Mouse (Mus musculus): ENCODE measurements around the gene Glrx5. TPM values are rescaled to one million over a fixed set of nuclear protein-coding genes. Genes with fewer than 3 reads are reported as not detected.

Glrx5 gene
- 146 and 148 TPM in 2 replicates for polyA plus RNA-seq (2015; fragmentation: Nextera tagmentation; extraction: Ambion mirVana)

- no peaks in the 10 kb centered on the region for H3K27me3 ChIP-seq
- H3K27ac ChIP-seq, result peak within 1 kb of the TSS; percentile 63; the same call in 1 of the 2 replicates
- H3K9me3 ChIP-seq, result no peaks in the 10 kb centered on the region
- WGBS, result under 1% methylated on average over 67 of the region's 72 CpGs
- peak within 1 kb of the TSS; percentile 89 for H3K9ac ChIP-seq
- peak within 1 kb of the TSS; percentile 93 for H3K4me2 ChIP-seq (replicated peaks)
- peak; percentile 99 for ATAC-seq (ENCODE audit: low FRiP score, low read depth)
- peak within 1 kb of the TSS; percentile 74 for H3K4me3 ChIP-seq
- H3K36me3 ChIP-seq, result peaks cover 22% of the 10 kb centered on the region
- peaks cover 41% of the 10 kb centered on the region for H3K4me1 ChIP-seq
Measured at GRCm38 (mm10) chr12:105032147-105032831, at the start of gene Glrx5. TSS of gene Glrx5 (plus strand) at chr12:105032688.

- Histone ChIP-seq H3K9me3 (no peaks in the 10 kb centered on the region; the same call in 1 of the 2 replicates), H3K36me3 (no peaks in the 10 kb centered on the region), H3K4me1 (peaks cover 21% of the 10 kb centered on the region), H3K4me3 (no peak overlapping the region), H3K27me3 (no peaks in the 10 kb centered on the region), H3K9ac (no peak overlapping the region), H3K27ac (no peak overlapping the region), H3K4me2 (replicated peaks) (no peak overlapping the region)
- WGBS, result 20% methylated on average over 7 of the region's 7 CpGs
- no peak for ATAC-seq (ENCODE audit: low FRiP score, low read depth)
Measured at GRCm38 (mm10) chr12:104983476-104983875, 49.0 kb upstream of the Glrx5 start.

DNA sequence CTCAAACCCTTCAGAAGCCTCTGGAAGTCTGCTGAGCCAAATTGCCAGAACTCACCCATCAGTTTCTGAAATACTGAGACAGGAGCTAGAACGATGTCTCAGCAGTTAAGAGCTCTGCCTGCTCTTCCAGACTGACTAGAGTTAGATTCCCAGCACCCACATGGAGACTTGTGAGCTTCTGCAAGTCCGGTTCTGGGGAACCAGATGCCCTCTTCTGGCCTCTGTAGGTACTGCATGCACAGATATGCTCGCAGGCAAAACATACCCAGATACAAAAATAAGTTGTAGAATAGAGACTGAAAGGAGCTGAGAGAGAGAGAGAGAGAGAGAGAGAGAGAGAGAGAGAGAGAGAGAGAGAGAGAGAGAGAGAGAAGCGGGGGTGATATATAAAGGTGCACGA lies 47.4 kb upstream of the Glrx5 start:
- H3K9ac ChIP-seq, result no peak overlapping the region
- H3K27ac ChIP-seq, result no peak overlapping the region
- no peaks in the 10 kb centered on the region for H3K9me3 ChIP-seq
- H3K27me3 ChIP-seq, result no peaks in the 10 kb centered on the region
- WGBS, result 74% methylated on average over 5 of the region's 5 CpGs
- no peaks in the 10 kb centered on the region for H3K36me3 ChIP-seq
- H3K4me1 ChIP-seq, result peaks cover 10% of the 10 kb centered on the region
- H3K4me3 ChIP-seq, result no peak overlapping the region
- no peak overlapping the region for H3K4me2 ChIP-seq (replicated peaks)
- ATAC-seq (ENCODE audit: low FRiP score, low read depth), result no peak

- 71% methylated on average over 2 of the region's 2 CpGs for WGBS
- Histone ChIP-seq H3K4me2 (replicated peaks) (no peak overlapping the region), H3K27me3 (no peaks in the 10 kb centered on the region), H3K9me3 (no peaks in the 10 kb centered on the region), H3K4me3 (no peak overlapping the region), H3K4me1 (peaks cover 10% of the 10 kb centered on the region), H3K27ac (no peak overlapping the region), H3K9ac (no peak overlapping the region), H3K36me3 (no peaks in the 10 kb centered on the region)
- ATAC-seq (ENCODE audit: low FRiP score, low read depth), result no peak
Measured at GRCm38 (mm10) chr12:104986001-104986400, 46.5 kb upstream of the Glrx5 start.

DNA sequence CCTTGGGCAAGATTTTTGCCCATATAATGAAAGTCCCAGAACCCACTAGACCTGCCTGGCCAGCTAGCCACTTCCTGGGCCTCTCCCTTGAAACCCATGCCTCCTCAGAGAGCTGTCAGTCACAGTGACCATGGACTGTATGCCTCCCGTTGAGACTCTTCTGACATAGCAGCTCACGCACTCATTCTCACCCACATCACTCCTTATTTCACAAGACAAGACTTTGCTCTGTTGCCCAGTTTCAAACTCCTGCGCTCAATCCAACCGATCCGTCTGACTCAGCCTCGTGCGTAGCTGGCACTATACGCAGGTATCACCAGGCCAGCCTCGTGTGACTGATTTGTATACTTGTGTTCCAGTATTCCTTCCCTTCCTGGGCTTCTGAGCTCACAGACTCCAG lies 45.7 kb upstream of the Glrx5 start:
- Histone ChIP-seq H3K4me2 (replicated peaks) (no peak overlapping the region), H3K36me3 (no peaks in the 10 kb centered on the region), H3K27ac (no peak overlapping the region), H3K4me1 (peaks cover 10% of the 10 kb centered on the region), H3K27me3 (no peaks in the 10 kb centered on the region), H3K9ac (no peak overlapping the region), H3K4me3 (no peak overlapping the region), H3K9me3 (no peaks in the 10 kb centered on the region)
- ATAC-seq (ENCODE audit: low FRiP score, low read depth), result no peak
- 90% methylated on average over 9 of the region's 9 CpGs for WGBS

DNA sequence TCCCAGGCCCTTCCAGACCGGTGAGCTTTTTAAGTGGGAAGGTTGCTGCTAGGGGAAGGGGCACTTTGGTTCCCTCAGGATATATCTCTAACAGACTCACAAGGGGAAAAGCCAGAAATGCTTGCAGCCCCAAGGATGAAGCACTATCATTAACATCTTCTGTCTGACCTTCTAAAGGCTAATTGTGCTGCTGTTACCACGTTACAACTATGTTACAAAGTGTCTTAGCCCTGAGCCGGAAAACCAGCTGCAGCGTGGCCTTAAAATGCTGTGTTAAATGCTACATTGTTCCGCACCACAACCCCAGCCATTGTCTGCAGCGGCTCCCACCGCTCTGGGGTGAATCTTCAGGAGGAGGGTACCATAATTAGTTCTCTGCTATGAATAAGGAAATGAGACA lies 44.6 kb upstream of the Glrx5 start:
- Histone ChIP-seq H3K4me3 (no peak overlapping the region), H3K36me3 (no peaks in the 10 kb centered on the region)
- WGBS, result 77% methylated on average over 7 of the region's 7 CpGs

GRCm38 (mm10) chr12:104990741-104991454 lies 41.6 kb upstream of the Glrx5 start:
- no peak overlapping the region for H3K4me2 ChIP-seq (replicated peaks)
- H3K4me1 ChIP-seq, result no peaks in the 10 kb centered on the region
- no peak overlapping the region for H3K4me3 ChIP-seq
- H3K36me3 ChIP-seq, result no peaks in the 10 kb centered on the region
- no peaks in the 10 kb centered on the region for H3K27me3 ChIP-seq
- no peak for ATAC-seq (ENCODE audit: low FRiP score, low read depth)
- no peaks in the 10 kb centered on the region for H3K9me3 ChIP-seq
- no peak overlapping the region for H3K9ac ChIP-seq
- no peak overlapping the region for H3K27ac ChIP-seq
- WGBS, result 83% methylated on average over 13 of the region's 13 CpGs

More for the DNA sequence above, 44.6 kb upstream of the Glrx5 start:
- Histone ChIP-seq H3K9ac (no peak overlapping the region), H3K27me3 (no peaks in the 10 kb centered on the region), H3K9me3 (no peaks in the 10 kb centered on the region), H3K27ac (no peak overlapping the region), H3K4me2 (replicated peaks) (no peak overlapping the region), H3K4me1 (peaks cover 10% of the 10 kb centered on the region)
- ATAC-seq (ENCODE audit: low FRiP score, low read depth), result no peak

DNA sequence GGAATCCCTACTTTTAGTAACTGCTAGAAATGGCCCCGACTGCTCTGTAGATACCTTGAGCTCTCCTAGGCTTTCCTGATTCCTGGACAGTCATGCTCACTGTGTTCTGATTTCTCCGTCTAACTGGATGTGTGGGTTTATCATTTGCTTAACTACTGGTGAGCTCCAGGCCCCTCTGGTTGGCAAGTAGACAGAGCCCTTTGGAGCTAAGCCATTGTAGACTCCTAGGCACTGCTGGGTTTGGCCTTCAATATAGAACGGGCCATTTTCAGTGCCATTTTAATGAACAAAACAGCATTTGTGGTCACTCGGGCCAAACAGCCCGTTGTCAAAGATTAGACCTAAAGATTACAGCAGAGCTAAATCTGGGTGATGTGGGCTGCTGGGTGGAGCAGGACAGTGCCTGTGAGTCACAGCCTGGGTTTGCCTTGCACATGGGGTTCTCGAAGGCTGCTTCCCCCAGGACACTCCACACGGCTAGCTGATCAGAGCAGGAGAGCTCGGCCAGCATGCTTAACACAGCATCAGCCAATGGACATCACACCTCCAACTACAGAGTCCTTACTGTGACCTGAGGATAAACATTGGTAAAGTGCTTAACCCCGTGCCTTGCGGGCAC lies 40.3 kb upstream of the Glrx5 start:
- H3K27ac ChIP-seq, result no peak overlapping the region
- no peak overlapping the region for H3K9ac ChIP-seq
- no peaks in the 10 kb centered on the region for H3K36me3 ChIP-seq
- WGBS, result 76% methylated on average over 10 of the region's 10 CpGs
- H3K4me1 ChIP-seq, result no peaks in the 10 kb centered on the region
- no peak overlapping the region for H3K4me3 ChIP-seq
- H3K4me2 ChIP-seq (replicated peaks), result no peak overlapping the region
- no peaks in the 10 kb centered on the region for H3K27me3 ChIP-seq
- no peaks in the 10 kb centered on the region for H3K9me3 ChIP-seq
- no peak for ATAC-seq (ENCODE audit: low FRiP score, low read depth)

DNA sequence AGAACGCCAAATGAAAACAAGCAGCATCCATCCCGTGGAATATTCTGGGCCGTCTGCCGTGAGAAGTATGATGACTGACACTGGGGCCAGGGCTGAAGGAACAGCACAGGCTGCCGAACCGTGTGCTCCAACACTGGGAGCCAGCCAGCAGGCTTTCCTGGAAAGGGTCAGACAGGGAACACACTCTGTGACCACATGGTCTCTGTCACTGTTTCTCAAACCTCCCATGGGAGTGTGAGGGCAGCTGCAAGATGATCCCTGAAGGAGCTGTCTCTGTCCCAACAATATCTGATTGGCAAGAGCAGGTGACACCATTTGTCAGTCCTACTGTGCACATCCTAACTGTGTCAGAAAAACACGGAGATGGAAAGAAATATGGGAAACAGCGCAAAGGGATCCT lies 39.6 kb upstream of the Glrx5 start:
- no peak overlapping the region for H3K27ac ChIP-seq
- no peaks in the 10 kb centered on the region for H3K9me3 ChIP-seq
- no peak overlapping the region for H3K4me3 ChIP-seq
- H3K9ac ChIP-seq, result no peak overlapping the region
- ATAC-seq (ENCODE audit: low FRiP score, low read depth), result peak; percentile 43; the same call in 1 of the 2 replicates
- H3K36me3 ChIP-seq, result no peaks in the 10 kb centered on the region
- 79% methylated on average over 8 of the region's 8 CpGs for WGBS
- no peak overlapping the region for H3K4me2 ChIP-seq (replicated peaks)
- no peaks in the 10 kb centered on the region for H3K4me1 ChIP-seq
- H3K27me3 ChIP-seq, result no peaks in the 10 kb centered on the region

DNA sequence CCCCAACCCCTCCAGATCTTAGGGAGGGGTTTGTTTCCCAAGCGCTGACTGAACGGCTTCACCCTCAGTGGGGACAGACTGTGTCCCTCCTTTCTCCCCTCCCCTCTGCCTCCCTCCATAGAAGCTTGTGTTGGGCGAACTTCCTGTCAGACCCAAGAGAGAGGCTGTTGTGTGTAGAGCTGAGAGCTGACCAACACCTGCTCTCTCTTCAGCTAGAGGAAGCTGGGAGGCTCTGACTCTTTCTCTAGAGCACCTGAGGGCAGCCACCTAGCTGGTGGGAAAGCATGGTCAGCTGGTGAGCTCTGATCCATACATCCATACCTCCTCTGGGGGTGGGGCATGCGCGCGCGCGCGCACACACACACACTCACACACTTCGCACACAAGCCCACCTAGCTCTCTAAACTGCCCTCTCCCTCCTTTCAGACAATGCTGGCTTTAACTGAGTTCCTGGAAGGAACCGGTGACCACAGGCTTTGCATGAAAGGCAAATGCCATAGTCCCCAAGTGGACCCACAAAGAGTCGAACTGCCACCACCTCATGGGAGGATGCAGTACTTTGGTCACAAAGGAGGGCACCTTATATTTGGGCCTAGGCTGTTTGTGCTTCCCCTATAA lies 37.1 kb upstream of the Glrx5 start:
- Histone ChIP-seq H3K27me3 (peaks cover 4% of the 10 kb centered on the region; the same call in 1 of the 2 replicates), H3K4me2 (replicated peaks) (no peak overlapping the region), H3K4me3 (no peak overlapping the region), H3K36me3 (no peaks in the 10 kb centered on the region), H3K9me3 (no peaks in the 10 kb centered on the region), H3K27ac (no peak overlapping the region), H3K9ac (no peak overlapping the region; the same call in 1 of the 2 replicates), H3K4me1 (no peaks in the 10 kb centered on the region)
- WGBS, result 82% methylated on average over 12 of the region's 12 CpGs
- no peak for ATAC-seq (ENCODE audit: low FRiP score, low read depth)

GRCm38 (mm10) chr12:104996012-104996728 lies 36.3 kb upstream of the Glrx5 start:
- Histone ChIP-seq H3K4me1 (no peaks in the 10 kb centered on the region), H3K4me2 (replicated peaks) (no peak overlapping the region), H3K27ac (no peak overlapping the region), H3K27me3 (peaks cover 4% of the 10 kb centered on the region; the same call in 1 of the 2 replicates), H3K9me3 (no peaks in the 10 kb centered on the region), H3K9ac (no peak overlapping the region), H3K36me3 (no peaks in the 10 kb centered on the region), H3K4me3 (no peak overlapping the region)
- ATAC-seq (ENCODE audit: low FRiP score, low read depth), result no peak
- 80% methylated on average over 9 of the region's 9 CpGs for WGBS

All from limb, embryonic 13.5 days (tissue).